Mouse (Mus musculus) gastrocnemius, adult 8-10 months (tissue): ENCODE results near the gene Gm21739. TPM values are rescaled to one million over a fixed set of nuclear protein-coding genes. Genes with fewer than 3 reads are reported as not detected.
"Not testable (repeated sequence)": the region's sequence is repeated elsewhere in the genome, so short reads cannot be mapped to it uniquely, and the experiment has no call there.

Experiments used
- DNase-seq, 2 experiments: peaks; one replicate each; pipeline ENCODE4 v3.0.0; 2022; ENCODE audit warnings: low spot score in 2 of 2
- total RNA-seq, 4 experiments: library from RNA; stranded (reverse); gene quantifications; 2 replicates each; pipeline ENCODE4 v1.2.4; 2022

The Gm21739 gene
- total RNA-seq = not detected

GRCm38 (mm10) chrY:44264344-44264743, at the start of gene Gm21739:
TSS of gene Gm21739 (minus strand) at chrY:44264444.
- DNase-seq = not testable (repeated sequence)
